Mouse (Mus musculus) hindbrain, embryonic 15.5 days (tissue): ENCODE measurements around the gene Cmtm6. TPM values are rescaled to one million over a fixed set of nuclear protein-coding genes. Genes with fewer than 3 reads are reported as not detected.

Experiments used
- ATAC-seq: fragments of 200-750 bp; cut with Nextera tagmentation; 2 replicates; pipeline ENCODE4 v1.8.0; 2017; ENCODE audit warnings: low read depth, moderate number of reproducible peaks, moderate TSS enrichment; ENCODE audit not compliant: low FRiP score
- H3K27ac ChIP-seq: fragments of 300-500 bp; sonication (generic); replicated peaks from 2 replicates; pipeline ENCODE4 v1.5.1; 2015; ENCODE audit warnings: mild to moderate bottlenecking, inconsistent platforms
- H3K27me3 ChIP-seq: fragments of 300-500 bp; sonication (generic); 2 replicates; pipeline ENCODE4 v1.6.1; 2015; ENCODE audit warnings: control low read depth, inconsistent platforms
- H3K36me3 ChIP-seq: fragments of 300-500 bp; sonication (generic); 2 replicates; pipeline ENCODE4 v1.6.1; 2015; ENCODE audit warnings: control low read depth, inconsistent platforms
- H3K4me1 ChIP-seq: fragments of 300-500 bp; sonication (generic); replicated peaks from 2 replicates; pipeline ENCODE4 v1.6.1; 2015; ENCODE audit warnings: control low read depth, inconsistent platforms
- H3K4me2 ChIP-seq: fragments of 300-500 bp; sonication (generic); 2 replicates; pipeline ENCODE4 v1.6.1; 2015; ENCODE audit warnings: moderate library complexity, mild to moderate bottlenecking, inconsistent platforms
- H3K4me3 ChIP-seq: fragments of 300-500 bp; sonication (generic); 2 replicates; pipeline ENCODE4 v1.5.1; 2015; ENCODE audit warnings: mild to moderate bottlenecking, inconsistent platforms
- H3K9ac ChIP-seq: fragments of 300-500 bp; sonication (generic); 2 replicates; pipeline ENCODE4 v1.6.1; 2015; ENCODE audit warnings: inconsistent platforms
- H3K9me3 ChIP-seq: fragments of 300-500 bp; sonication (generic); 2 replicates; pipeline ENCODE4 v1.6.1; 2016; ENCODE audit warnings: control low read depth, inconsistent platforms
- WGBS: fragments of 180-500 bp; shearing (Covaris S2); methylation state at CpG from one replicate; pipeline ENCODE4 v1.1.7; 2015; 5-methylcytosine and 5-hydroxymethylcytosine counted together
- polyA plus RNA-seq: library from polyadenylated mRNA; unstranded; fragments of >200 nt; fragmentation: Nextera tagmentation; extraction: Ambion mirVana; gene quantifications from 2 replicates; pipeline ENCODE4 v1.2.1, GENCODE M21; 2015

Cmtm6 gene
- polyA plus RNA-seq, 1 experiment from 2014 or later, result 18.0 TPM

- no peak overlapping the region for H3K4me2 ChIP-seq
- 85% methylated on average over 2 of the region's 2 CpGs for WGBS
- no peak overlapping the region for H3K9ac ChIP-seq
- no peaks in the 10 kb centered on the region for H3K27me3 ChIP-seq
- H3K36me3 ChIP-seq, result no peaks in the 10 kb centered on the region
- no peaks in the 10 kb centered on the region for H3K9me3 ChIP-seq
- no peak overlapping the region for H3K27ac ChIP-seq
- H3K4me3 ChIP-seq, result no peak overlapping the region
- H3K4me1 ChIP-seq, result peaks cover 15% of the 10 kb centered on the region
- no peak for ATAC-seq
These were observed 2.3 kb downstream of the Cmtm6 start for GRCm38 (mm10) chr9:114733238-114733637.

DNA sequence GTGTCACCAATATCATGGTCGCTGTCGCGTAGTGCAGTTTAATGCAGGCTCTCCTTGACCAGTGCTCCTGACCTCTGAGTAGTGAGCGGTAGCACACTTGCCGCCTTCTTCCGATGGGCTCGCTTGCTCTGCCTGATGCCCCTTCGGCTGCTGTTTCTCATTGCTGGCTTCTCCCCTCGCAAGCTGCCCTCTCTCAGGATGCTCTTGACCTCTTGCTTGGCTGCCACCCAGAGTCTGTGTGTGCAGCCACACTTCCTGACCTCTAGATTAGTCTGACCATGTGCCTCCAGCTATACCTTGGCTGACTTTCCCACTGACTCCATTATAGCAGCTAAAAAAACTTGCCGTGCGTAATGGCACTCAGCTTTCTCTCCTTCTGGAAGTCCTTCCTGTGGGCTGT is 5.5 kb downstream of the Cmtm6 start:
- Histone ChIP-seq H3K36me3 (no peaks in the 10 kb centered on the region), H3K4me2 (no peak overlapping the region), H3K4me1 (peaks cover 15% of the 10 kb centered on the region), H3K4me3 (no peak overlapping the region), H3K9ac (no peak overlapping the region), H3K9me3 (no peaks in the 10 kb centered on the region), H3K27me3 (no peaks in the 10 kb centered on the region), H3K27ac (no peak overlapping the region)
- WGBS, result 80% methylated on average over 11 of the region's 11 CpGs
- no peak for ATAC-seq

- no peak overlapping the region for H3K4me2 ChIP-seq
- ATAC-seq, result no peak
- 93% methylated on average over 9 of the region's 9 CpGs for WGBS
- no peaks in the 10 kb centered on the region for H3K27me3 ChIP-seq
- H3K4me1 ChIP-seq, result no peaks in the 10 kb centered on the region
- no peaks in the 10 kb centered on the region for H3K9me3 ChIP-seq
- H3K27ac ChIP-seq, result no peak overlapping the region
- H3K9ac ChIP-seq, result no peak overlapping the region
- peaks cover 4% of the 10 kb centered on the region; the same call in 1 of the 2 replicates for H3K36me3 ChIP-seq
- H3K4me3 ChIP-seq, result no peak overlapping the region
These were observed 9.4 kb downstream of the Cmtm6 start for GRCm38 (mm10) chr9:114740336-114740735.

DNA sequence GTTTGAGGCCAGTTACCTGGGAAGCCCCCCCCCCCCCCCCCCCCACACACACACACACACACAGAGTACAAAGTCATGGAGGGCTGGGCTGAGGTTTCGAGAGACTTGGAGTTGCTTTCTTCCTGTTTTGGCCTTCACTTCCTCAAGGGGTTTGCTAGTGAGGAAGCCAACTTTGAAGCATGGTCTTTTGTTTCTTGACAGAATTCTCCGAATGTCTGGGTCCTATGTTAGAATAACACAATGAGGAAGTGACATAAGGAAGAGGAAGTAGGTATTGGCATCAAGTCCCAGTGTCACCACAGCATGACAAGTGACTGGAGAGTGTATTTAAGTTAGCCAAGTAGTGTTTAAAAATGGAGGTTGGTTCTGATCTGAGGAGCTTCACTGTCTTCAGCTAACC is 11.8 kb downstream of the Cmtm6 start:
- Histone ChIP-seq H3K36me3 (peaks cover 4% of the 10 kb centered on the region; the same call in 1 of the 2 replicates), H3K27me3 (no peaks in the 10 kb centered on the region), H3K4me3 (no peak overlapping the region), H3K27ac (no peak overlapping the region), H3K4me1 (no peaks in the 10 kb centered on the region), H3K4me2 (no peak overlapping the region), H3K9ac (no peak overlapping the region), H3K9me3 (no peaks in the 10 kb centered on the region)
- ATAC-seq, result no peak
- WGBS, result 93% methylated on average over 2 of the region's 2 CpGs

DNA sequence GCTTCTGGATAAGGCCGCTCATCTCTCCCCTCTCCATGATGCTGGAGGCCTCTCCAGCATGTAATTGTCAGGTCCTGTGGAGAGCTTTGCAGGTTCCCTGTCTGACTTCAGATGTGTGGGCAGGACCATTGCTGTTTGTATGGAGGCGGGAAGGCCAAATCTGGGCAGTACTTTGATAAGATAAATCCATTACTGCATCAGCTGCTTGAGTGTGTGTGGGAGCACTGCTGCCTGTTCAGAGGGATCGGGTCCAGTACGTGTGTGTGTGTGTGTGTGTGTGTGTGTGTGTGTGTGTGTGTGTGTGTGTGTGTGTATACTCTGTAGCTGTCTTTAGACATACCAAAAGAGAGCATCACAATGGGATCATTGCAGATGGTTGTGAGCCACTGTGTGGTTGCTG is 14.2 kb downstream of the Cmtm6 start:
- Histone ChIP-seq H3K9me3 (no peaks in the 10 kb centered on the region), H3K36me3 (peaks cover 4% of the 10 kb centered on the region; the same call in 1 of the 2 replicates), H3K9ac (no peak overlapping the region), H3K27me3 (no peaks in the 10 kb centered on the region), H3K27ac (no peak overlapping the region), H3K4me2 (no peak overlapping the region), H3K4me3 (no peak overlapping the region), H3K4me1 (no peaks in the 10 kb centered on the region)
- WGBS, result 87% methylated on average over 4 of the region's 4 CpGs
- no peak for ATAC-seq

DNA sequence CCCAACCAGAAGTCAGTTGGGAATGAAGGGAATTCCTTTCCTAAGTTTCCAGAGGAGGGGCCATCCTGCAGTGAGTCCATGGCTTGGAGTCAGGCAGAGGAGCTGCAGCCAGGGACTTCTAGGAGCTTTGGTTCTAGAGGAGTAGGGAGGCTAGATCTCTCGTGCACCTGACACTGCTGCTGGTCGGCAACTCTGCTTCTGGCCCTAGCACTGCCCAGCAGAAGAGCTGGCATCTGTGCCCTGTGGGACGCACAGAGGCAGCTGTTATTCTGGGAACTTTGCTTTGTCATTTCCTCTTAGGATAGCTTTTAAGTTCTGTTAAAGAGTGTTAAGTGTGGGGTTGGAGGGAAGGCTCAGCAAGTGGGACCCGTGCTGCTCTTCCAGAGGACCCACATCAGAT is 14.7 kb downstream of the Cmtm6 start:
- Histone ChIP-seq H3K4me3 (no peak overlapping the region), H3K27ac (no peak overlapping the region), H3K36me3 (peaks cover 4% of the 10 kb centered on the region; the same call in 1 of the 2 replicates), H3K4me1 (no peaks in the 10 kb centered on the region), H3K27me3 (no peaks in the 10 kb centered on the region), H3K9ac (no peak overlapping the region), H3K9me3 (no peaks in the 10 kb centered on the region), H3K4me2 (no peak overlapping the region)
- ATAC-seq, result no peak
- WGBS, result 81% methylated on average over 4 of the region's 4 CpGs

DNA sequence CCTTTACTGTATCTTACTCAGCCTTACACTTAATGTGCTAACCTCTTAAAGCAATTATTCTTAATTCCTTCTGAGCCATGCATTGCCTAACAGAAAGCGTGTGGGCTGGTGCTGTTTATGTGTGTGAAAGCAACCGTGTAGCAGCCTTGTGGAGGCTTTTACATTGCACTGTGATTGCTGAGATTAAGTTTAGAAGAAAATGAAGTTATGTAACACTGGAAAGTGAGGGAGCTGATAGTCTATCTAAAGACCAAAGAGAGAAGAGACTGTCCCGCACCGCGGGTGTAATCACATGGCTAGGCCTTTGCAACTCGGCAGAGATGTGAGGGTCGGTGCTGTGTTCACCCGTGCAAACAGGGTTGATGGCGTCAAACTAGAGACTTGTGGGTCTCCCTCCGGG is 16.1 kb downstream of the Cmtm6 start:
- no peak overlapping the region for H3K9ac ChIP-seq
- 80% methylated on average over 10 of the region's 10 CpGs for WGBS
- peaks cover 4% of the 10 kb centered on the region; the same call in 1 of the 2 replicates for H3K36me3 ChIP-seq
- no peak overlapping the region for H3K27ac ChIP-seq
- H3K4me1 ChIP-seq, result no peaks in the 10 kb centered on the region
- no peaks in the 10 kb centered on the region for H3K27me3 ChIP-seq
- no peaks in the 10 kb centered on the region for H3K9me3 ChIP-seq
- ATAC-seq, result no peak
- H3K4me3 ChIP-seq, result no peak overlapping the region
- no peak overlapping the region for H3K4me2 ChIP-seq

DNA sequence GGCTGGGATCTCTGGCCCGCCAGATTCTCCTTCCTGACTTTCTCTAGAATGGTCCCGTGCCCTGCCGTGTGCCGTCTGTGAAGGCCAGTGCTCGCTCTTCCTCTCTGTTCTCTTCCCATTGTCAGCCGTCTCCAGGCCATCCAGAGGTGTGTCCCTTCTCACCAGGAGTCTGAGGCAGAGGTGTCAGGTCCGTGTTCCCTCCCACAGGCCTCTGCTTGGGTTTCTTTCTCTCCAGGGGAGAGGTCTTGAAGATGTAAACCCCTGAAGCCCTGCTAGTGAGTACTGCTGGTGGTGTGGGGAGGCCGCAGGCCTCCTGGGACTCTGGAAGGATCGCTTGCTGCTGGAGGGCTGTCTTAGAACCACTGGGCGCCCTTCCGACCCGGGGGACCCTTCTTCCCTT is 16.6 kb downstream of the Cmtm6 start:
- peaks cover 4% of the 10 kb centered on the region for H3K4me1 ChIP-seq
- no peaks in the 10 kb centered on the region for H3K27me3 ChIP-seq
- no peaks in the 10 kb centered on the region for H3K9me3 ChIP-seq
- no peak overlapping the region for H3K4me3 ChIP-seq
- H3K36me3 ChIP-seq, result peaks cover 4% of the 10 kb centered on the region; the same call in 1 of the 2 replicates
- H3K9ac ChIP-seq, result no peak overlapping the region
- no peak overlapping the region for H3K27ac ChIP-seq
- no peak overlapping the region for H3K4me2 ChIP-seq
- no peak for ATAC-seq
- WGBS, result 83% methylated on average over 12 of the region's 12 CpGs

DNA sequence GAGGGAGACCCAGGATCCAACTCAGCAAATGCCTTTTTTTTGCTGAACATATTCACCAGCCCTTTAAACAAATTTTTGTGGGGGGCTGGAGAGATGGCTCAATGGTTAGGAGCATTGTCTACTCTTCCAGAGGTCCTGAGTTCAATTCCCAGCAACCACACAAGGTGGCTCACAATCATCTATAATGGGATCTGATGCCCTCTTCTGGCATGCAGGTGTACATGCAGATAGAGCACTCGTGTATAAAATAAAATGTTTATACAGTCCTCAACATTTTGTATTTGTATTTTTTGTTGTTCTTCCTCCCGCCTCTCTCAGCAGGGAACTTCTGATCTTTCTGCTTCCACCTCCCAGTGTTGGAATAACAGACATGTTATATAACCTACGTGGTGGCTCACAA is 20.7 kb downstream of the Cmtm6 start:
- no peak overlapping the region for H3K27ac ChIP-seq
- H3K4me2 ChIP-seq, result no peak overlapping the region
- no peak overlapping the region for H3K9ac ChIP-seq
- no peaks in the 10 kb centered on the region for H3K27me3 ChIP-seq
- H3K4me1 ChIP-seq, result peaks cover 13% of the 10 kb centered on the region
- ATAC-seq, result no peak
- no peaks in the 10 kb centered on the region for H3K36me3 ChIP-seq
- H3K4me3 ChIP-seq, result no peak overlapping the region
- WGBS, result 77% methylated on average over 3 of the region's 3 CpGs
- no peaks in the 10 kb centered on the region for H3K9me3 ChIP-seq

DNA sequence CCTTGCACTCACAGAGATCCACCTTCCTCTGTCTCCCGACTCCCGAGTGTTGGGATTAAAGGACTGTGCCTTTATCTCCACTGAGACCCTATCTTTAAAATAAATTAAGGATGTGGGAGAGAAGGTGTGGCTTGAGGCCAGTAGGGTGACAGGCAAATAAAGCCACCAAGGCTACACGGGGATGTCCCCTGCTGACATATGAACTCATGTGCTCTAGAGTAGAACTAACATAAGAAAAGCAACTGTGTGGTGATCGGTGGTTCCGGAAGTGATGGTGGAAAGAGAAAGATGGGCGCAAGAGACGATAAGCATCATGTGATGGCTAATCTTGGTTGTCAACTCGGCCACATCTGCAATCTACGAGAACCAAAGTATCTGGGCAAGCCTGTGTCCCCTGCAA is 21.4 kb downstream of the Cmtm6 start:
- Histone ChIP-seq H3K9ac (no peak overlapping the region), H3K4me1 (peaks cover 13% of the 10 kb centered on the region), H3K4me2 (peak overlapping the region; percentile 62), H3K27ac (0 out of 2 replicates have a peak overlapping the region, but pooled peaks have one; percentile 47), H3K27me3 (no peaks in the 10 kb centered on the region), H3K4me3 (no peak overlapping the region), H3K9me3 (no peaks in the 10 kb centered on the region), H3K36me3 (no peaks in the 10 kb centered on the region)
- ATAC-seq, result no peak
- 64% methylated on average over 9 of the region's 9 CpGs for WGBS

GRCm38 (mm10) chr9:114752863-114753484 is 22.1 kb downstream of the Cmtm6 start:
- WGBS, result 3% methylated on average over 36 of the region's 36 CpGs
- peak overlapping the region; percentile 62 for H3K4me2 ChIP-seq
- H3K27me3 ChIP-seq, result no peaks in the 10 kb centered on the region
- ATAC-seq, result peak; percentile 85
- peak overlapping the region; percentile 43 for H3K4me3 ChIP-seq
- H3K27ac ChIP-seq, result peak overlapping the region; percentile 47
- H3K9ac ChIP-seq, result peak overlapping the region; percentile 14
- H3K36me3 ChIP-seq, result no peaks in the 10 kb centered on the region
- peaks cover 13% of the 10 kb centered on the region for H3K4me1 ChIP-seq
- no peaks in the 10 kb centered on the region for H3K9me3 ChIP-seq

GRCm38 (mm10) chr9:114758272-114758671 is 27.4 kb downstream of the Cmtm6 start:
- peaks cover 1% of the 10 kb centered on the region for H3K4me1 ChIP-seq
- no peaks in the 10 kb centered on the region for H3K36me3 ChIP-seq
- H3K9ac ChIP-seq, result no peak overlapping the region
- ATAC-seq, result no peak
- 78% methylated on average over 7 of the region's 7 CpGs for WGBS
- no peak overlapping the region for H3K27ac ChIP-seq
- H3K27me3 ChIP-seq, result no peaks in the 10 kb centered on the region
- no peak overlapping the region for H3K4me3 ChIP-seq
- no peaks in the 10 kb centered on the region for H3K9me3 ChIP-seq
- no peak overlapping the region for H3K4me2 ChIP-seq

GRCm38 (mm10) chr9:114758801-114759200 is 27.9 kb downstream of the Cmtm6 start:
- Histone ChIP-seq H3K27me3 (no peaks in the 10 kb centered on the region), H3K9ac (no peak overlapping the region), H3K27ac (no peak overlapping the region), H3K9me3 (no peaks in the 10 kb centered on the region), H3K4me3 (no peak overlapping the region), H3K4me1 (no peaks in the 10 kb centered on the region), H3K36me3 (no peaks in the 10 kb centered on the region), H3K4me2 (no peak overlapping the region)
- WGBS, result 84% methylated on average over 5 of the region's 5 CpGs
- ATAC-seq, result no peak
